Mouse (Mus musculus) heart, embryonic 16.5 days (tissue): ENCODE measurements around the gene Peak1. TPM values are rescaled to one million over a fixed set of nuclear protein-coding genes. Genes with fewer than 3 reads are reported as not detected.

Experiments
- ATAC-seq: fragments of 200-750 bp; cut with Nextera tagmentation; replicated peaks from 2 replicates; pipeline ENCODE4 v1.8.0; 2017; ENCODE audit warnings: moderate number of reproducible peaks; ENCODE audit not compliant: insufficient read depth, low FRiP score; ENCODE audit errors: extremely low read depth
- H3K27ac ChIP-seq: fragments of 300-500 bp; sonication (generic); 2 replicates; pipeline ENCODE4 v1.5.1; 2014; ENCODE audit warnings: mild to moderate bottlenecking, low read length, control low read depth, moderate library complexity
- H3K27me3 ChIP-seq: fragments of 300-500 bp; sonication (generic); 2 replicates; pipeline ENCODE4 v1.6.1; 2014; ENCODE audit warnings: low read length, mixed read lengths; ENCODE audit not compliant: control insufficient read depth, insufficient read depth
- H3K36me3 ChIP-seq: fragments of 300-500 bp; sonication (generic); 2 replicates; pipeline ENCODE4 v1.6.1; 2014; ENCODE audit not compliant: control insufficient read depth, insufficient read depth
- H3K4me1 ChIP-seq: fragments of 300-500 bp; sonication (generic); 2 replicates; pipeline ENCODE4 v1.6.1; 2014; ENCODE audit warnings: low read length, mixed read lengths; ENCODE audit not compliant: control insufficient read depth, insufficient read depth
- H3K4me2 ChIP-seq: fragments of 300-500 bp; sonication (generic); 2 replicates; pipeline ENCODE4 v1.6.1; 2014; ENCODE audit warnings: low read depth, mild to moderate bottlenecking, control low read depth, low read length
- H3K4me3 ChIP-seq: fragments of 300-500 bp; sonication (generic); 2 replicates; pipeline ENCODE4 v1.5.1; 2014; ENCODE audit warnings: mild to moderate bottlenecking, control low read depth, low read length
- H3K9ac ChIP-seq: fragments of 300-500 bp; sonication (generic); 2 replicates; pipeline ENCODE4 v1.6.1; 2014; ENCODE audit warnings: low read length, control low read depth
- H3K9me3 ChIP-seq: fragments of 300-500 bp; sonication (generic); replicated peaks from 2 replicates; pipeline ENCODE4 v1.6.1; 2016; ENCODE audit warnings: low read length; ENCODE audit not compliant: control insufficient read depth
- WGBS: fragments of 180-500 bp; shearing (Covaris S2); extraction: QIAGEN DNeasy Blood & Tissue Kit; methylation state at CpG from one replicate; pipeline ENCODE4 v1.1.7; 2014; 5-methylcytosine and 5-hydroxymethylcytosine counted together
- polyA plus RNA-seq: library from polyadenylated mRNA; unstranded; fragments of >200 nt; fragmentation: Nextera tagmentation; extraction: Ambion mirVana; gene quantifications from 2 replicates; pipeline ENCODE4 v1.2.1, GENCODE M21; 2015

The Peak1 gene
- 12.8 and 14.8 TPM in 2 replicates for polyA plus RNA-seq

GRCm38 (mm10) chr9:56417948-56418737 lies at the start of gene Peak1, which contains the start of gene Hmg20a:
Peak1 (minus strand) TSS chr9:56418067.
Hmg20a (plus strand) TSS chr9:56418609.
- H3K27me3 ChIP-seq: no peaks in the 10 kb centered on the region
- H3K9ac ChIP-seq: peak within 1 kb of the TSS; percentile 94
- no peaks in the 10 kb centered on the region for H3K9me3 ChIP-seq
- H3K4me2 ChIP-seq: peak within 1 kb of the TSS; percentile 82
- H3K27ac ChIP-seq: peak within 1 kb of the TSS; percentile 98
- peak within 1 kb of the TSS; percentile 82 for H3K4me3 ChIP-seq
- ATAC-seq: peak; percentile 93
- H3K4me1 ChIP-seq: peaks cover 38% of the 10 kb centered on the region
- under 1% methylated on average over 59 of the region's 59 CpGs for WGBS
- no peaks in the 10 kb centered on the region for H3K36me3 ChIP-seq

GRCm38 (mm10) chr9:56466251-56466650 lies 48.4 kb upstream of the Peak1 start:
- Histone ChIP-seq H3K9ac (no peak overlapping the region), H3K27ac (peak overlapping the region; percentile 60; the same call in 1 of the 2 replicates), H3K4me2 (no peak overlapping the region), H3K9me3 (no peaks in the 10 kb centered on the region), H3K4me3 (no peak overlapping the region), H3K36me3 (peaks cover 9% of the 10 kb centered on the region), H3K4me1 (peaks cover 46% of the 10 kb centered on the region), H3K27me3 (no peaks in the 10 kb centered on the region)
- WGBS: 63% methylated on average over 4 of the region's 4 CpGs
- ATAC-seq: 0 out of 2 replicates have a peak, but pooled peaks have one; percentile 4

GRCm38 (mm10) chr9:56464863-56465654 lies 47.2 kb upstream of the Peak1 start:
- Histone ChIP-seq H3K27ac (peak overlapping the region; percentile 70), H3K4me2 (peak overlapping the region; percentile 8), H3K9me3 (no peaks in the 10 kb centered on the region), H3K4me1 (peaks cover 41% of the 10 kb centered on the region), H3K27me3 (no peaks in the 10 kb centered on the region), H3K9ac (no peak overlapping the region), H3K36me3 (peaks cover 9% of the 10 kb centered on the region), H3K4me3 (no peak overlapping the region)
- WGBS: 46% methylated on average over 23 of the region's 23 CpGs
- ATAC-seq: no peak

GRCm38 (mm10) chr9:56463686-56464515 lies 46.0 kb upstream of the Peak1 start:
- H3K9ac ChIP-seq: no peak overlapping the region
- 43% methylated on average over 4 of the region's 4 CpGs for WGBS
- H3K36me3 ChIP-seq: peaks cover 9% of the 10 kb centered on the region
- no peak overlapping the region for H3K4me3 ChIP-seq
- no peaks in the 10 kb centered on the region for H3K27me3 ChIP-seq
- no peak overlapping the region for H3K4me2 ChIP-seq
- ATAC-seq: no peak
- H3K9me3 ChIP-seq: no peaks in the 10 kb centered on the region
- H3K4me1 ChIP-seq: peaks cover 32% of the 10 kb centered on the region
- H3K27ac ChIP-seq: peak overlapping the region; percentile 70

GRCm38 (mm10) chr9:56463046-56463445 lies 45.2 kb upstream of the Peak1 start:
- WGBS: 83% methylated on average over 2 of the region's 2 CpGs
- Histone ChIP-seq H3K4me3 (no peak overlapping the region), H3K36me3 (peaks cover 9% of the 10 kb centered on the region), H3K4me2 (no peak overlapping the region), H3K27me3 (no peaks in the 10 kb centered on the region), H3K9me3 (no peaks in the 10 kb centered on the region), H3K9ac (no peak overlapping the region), H3K27ac (peak overlapping the region; percentile 3; the same call in 1 of the 2 replicates), H3K4me1 (peaks cover 32% of the 10 kb centered on the region)
- ATAC-seq: no peak

GRCm38 (mm10) chr9:56462606-56463005 lies 44.7 kb upstream of the Peak1 start:
- Histone ChIP-seq H3K4me2 (no peak overlapping the region), H3K4me3 (no peak overlapping the region), H3K27ac (peak overlapping the region; percentile 3; the same call in 1 of the 2 replicates), H3K4me1 (peaks cover 32% of the 10 kb centered on the region), H3K36me3 (peaks cover 5% of the 10 kb centered on the region), H3K9me3 (no peaks in the 10 kb centered on the region), H3K27me3 (no peaks in the 10 kb centered on the region), H3K9ac (no peak overlapping the region)
- WGBS: 79% methylated on average over 1 of the region's 1 CpGs
- no peak for ATAC-seq

GRCm38 (mm10) chr9:56460987-56461386 lies 43.1 kb upstream of the Peak1 start:
- H3K36me3 ChIP-seq: peaks cover 4% of the 10 kb centered on the region; the same call in 1 of the 2 replicates
- WGBS: 74% methylated on average over 5 of the region's 5 CpGs
- H3K27ac ChIP-seq: no peak overlapping the region
- ATAC-seq: no peak
- H3K4me2 ChIP-seq: no peak overlapping the region
- H3K9me3 ChIP-seq: no peaks in the 10 kb centered on the region
- peaks cover 30% of the 10 kb centered on the region for H3K4me1 ChIP-seq
- H3K27me3 ChIP-seq: no peaks in the 10 kb centered on the region
- no peak overlapping the region for H3K4me3 ChIP-seq
- no peak overlapping the region for H3K9ac ChIP-seq

GRCm38 (mm10) chr9:56456426-56456825 lies 38.6 kb upstream of the Peak1 start:
- no peak for ATAC-seq
- Histone ChIP-seq H3K9ac (no peak overlapping the region), H3K9me3 (no peaks in the 10 kb centered on the region), H3K27ac (no peak overlapping the region), H3K4me2 (no peak overlapping the region), H3K4me1 (peaks cover 11% of the 10 kb centered on the region; the same call in 1 of the 2 replicates), H3K4me3 (no peak overlapping the region), H3K27me3 (no peaks in the 10 kb centered on the region), H3K36me3 (peaks cover 4% of the 10 kb centered on the region; the same call in 1 of the 2 replicates)
- 88% methylated on average over 3 of the region's 3 CpGs for WGBS
